Mouse (Mus musculus) c-Kit-positive CD71-positive TER-119-positive erythroid progenitor cells, embryonic 14.5 days (primary cell): Measurements from ENCODE around the gene Nedd4.

ENCODE experiments used
- DNase-seq: peaks from one replicate; pipeline ENCODE4 v3.0.0-alpha.2; 2013; ENCODE audit warnings: low spot score

The Nedd4 gene

DNA sequence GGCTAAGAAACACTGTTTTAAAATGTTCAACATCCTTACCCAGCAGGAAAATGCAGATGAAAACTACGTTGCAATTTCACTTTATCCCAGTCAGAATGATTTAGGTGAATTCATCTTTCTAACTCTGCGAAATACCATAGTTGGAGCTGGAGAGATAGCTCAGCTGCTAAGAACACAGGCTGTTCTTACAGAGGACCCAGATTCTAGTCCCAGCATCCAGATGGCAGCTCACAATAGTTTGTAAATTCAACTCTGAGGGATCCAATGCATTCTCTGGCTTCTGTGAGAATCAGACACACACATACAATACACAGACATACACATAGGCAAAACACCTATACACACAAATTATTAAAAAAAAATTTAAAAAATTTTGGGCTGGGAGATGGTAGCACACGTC, 133.1 kb downstream of the Nedd4 start:
- no peak for DNase-seq

DNA sequence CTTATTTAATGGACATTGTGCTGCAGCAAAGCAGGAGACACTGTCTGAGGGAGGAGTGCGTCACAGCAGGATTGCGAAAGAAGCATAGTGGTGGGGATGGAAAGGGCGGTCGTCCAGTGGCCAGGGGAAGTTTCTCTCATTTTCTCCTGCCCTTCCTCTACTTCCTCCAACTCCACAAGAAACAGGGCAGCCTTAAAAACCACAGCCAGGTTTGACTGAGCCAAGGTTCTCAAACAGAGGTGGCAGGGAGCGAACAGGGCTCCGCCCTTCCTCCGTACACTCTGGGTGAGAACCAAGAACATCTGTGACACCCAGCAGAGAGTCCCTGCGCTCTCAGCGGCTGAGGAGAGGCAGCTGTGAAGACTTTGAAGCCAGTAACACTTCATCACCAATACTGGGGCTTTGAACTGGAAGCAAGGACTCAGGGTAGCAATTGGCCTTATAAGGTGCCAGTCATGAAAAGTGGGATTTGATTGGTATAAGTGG, 135.0 kb downstream of the Nedd4 start:
- no peak for DNase-seq
